In the genomic region with DNA sequence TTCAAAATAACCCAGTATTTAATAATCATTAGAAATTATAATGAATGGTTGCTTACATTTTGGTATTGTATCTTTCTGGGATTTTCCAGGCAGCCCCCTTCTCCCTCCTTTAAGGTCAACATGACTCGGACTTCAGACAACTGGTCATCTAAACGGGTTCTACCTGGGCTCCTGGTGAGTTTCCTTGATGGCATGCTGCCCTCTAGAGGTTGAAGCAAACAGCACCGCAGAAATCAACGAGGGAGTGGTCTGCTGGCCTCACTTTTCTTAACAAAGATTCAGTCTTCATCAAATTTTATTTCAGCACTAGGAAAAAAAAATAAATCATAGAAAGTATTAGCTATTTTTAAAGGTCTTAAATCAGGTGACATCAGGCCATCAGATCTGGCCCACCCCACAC, we compare ENCODE assay signal across 11 mouse cellular contexts. TPM values are rescaled to one million over a fixed set of nuclear protein-coding genes. Genes with fewer than 3 reads are reported as not detected.
A peak's percentile ranks its signal among the peaks of the same experiment; 100 is the strongest.
DNase-seq lines count a peak whose midpoint lies in the region; ATAC-seq and TF ChIP-seq lines count a peak whose summit lies in the region.
"Had no signal": no experiment of that assay in that cellular context is flagged by ENCODE, and none has a peak within 500 bp of the region (broad histone marks: within the 10 kb centered on the region; RNA-seq: fewer than 3 reads in every experiment).

No protein-coding gene starts in this region.

- H3K9me3 ChIP-seq in lung, postnatal 0 days (ENCODE audit: low read length) = no peaks in the 10 kb centered on the region
- no peaks in the 10 kb centered on the region for H3K9me3 ChIP-seq in intestine, embryonic 15.5 days

- H3K4me1 ChIP-seq in lung, postnatal 0 days (ENCODE audit: insufficient read depth, low read depth, low read length) = no peaks in the 10 kb centered on the region
- no peaks in the 10 kb centered on the region for H3K4me1 ChIP-seq in intestine, embryonic 15.5 days (replicated peaks)

- H3K27me3 ChIP-seq in lung, postnatal 0 days (replicated peaks; ENCODE audit: insufficient read depth, low read length) = no peaks in the 10 kb centered on the region
- peaks cover 4% of the 10 kb centered on the region; the same call in 1 of the 2 replicates for H3K27me3 ChIP-seq in intestine, embryonic 15.5 days (replicated peaks)

- WGBS in lung, postnatal 0 days = 11% methylated on average over 4 of the region's 4 CpGs
- 9% methylated on average over 4 of the region's 4 CpGs for WGBS in intestine, embryonic 15.5 days

- no peaks in the 10 kb centered on the region for H3K36me3 ChIP-seq in lung, postnatal 0 days (ENCODE audit: insufficient read depth, low read length)
- no peaks in the 10 kb centered on the region for H3K36me3 ChIP-seq in intestine, embryonic 15.5 days

- peak; percentile 85 for TF ChIP-seq CTCF in layer of hippocampus, adult 2 months (conservative IDR thresholded peaks at IDR 0.05)
- TF ChIP-seq CTCF in lung, postnatal 0 days (IDR thresholded peaks at IDR 0.05) = peak; percentile 66

- H3K4me2 ChIP-seq in lung, postnatal 0 days (replicated peaks; ENCODE audit: low read depth, low read length) = no peak overlapping the region
- no peak overlapping the region for H3K4me2 ChIP-seq in intestine, embryonic 15.5 days (replicated peaks)

- DNase-seq in cerebellum, postnatal 10 days = peak; percentile 49 to 61
- peak in 1 of 2 experiments; percentile 32 for DNase-seq in layer of hippocampus, adult 2 months (ENCODE audit: low spot score in 2 of 2)
- DNase-seq in layer of hippocampus, postnatal 14 days (ENCODE audit: low spot score in 2 of 2) = no peak
- DNase-seq in NIH3T3 (ENCODE audit: low read depth) = peak; percentile 39
- peak; percentile 40 for DNase-seq in lung, postnatal 0 days (ENCODE audit: low spot score)
- DNase-seq in layer of hippocampus, postnatal 36 days = no peak

- H3K9ac ChIP-seq in lung, postnatal 0 days (replicated peaks; ENCODE audit: low read depth) = no peak overlapping the region
- H3K9ac ChIP-seq in intestine, embryonic 15.5 days = no peak overlapping the region

- H3K27ac ChIP-seq in layer of hippocampus, adult 2 months = no peak overlapping the region
- H3K27ac ChIP-seq in lung, postnatal 0 days (ENCODE audit: low read length) = no peak overlapping the region
- no peak overlapping the region for H3K27ac ChIP-seq in intestine, embryonic 15.5 days

- ATAC-seq in cerebellum, adult (ENCODE audit: insufficient number of reproducible peaks, low FRiP score, low TSS enrichment) = no peak
- no peak for ATAC-seq in lung, postnatal 0 days
- no peak for ATAC-seq in intestine, embryonic 15.5 days

- no peak for TF ChIP-seq EP300 in lung, postnatal 0 days (IDR thresholded peaks at IDR 0.05)

- no peak overlapping the region for H3K4me3 ChIP-seq in layer of hippocampus, adult 2 months
- no peak overlapping the region for H3K4me3 ChIP-seq in lung, postnatal 0 days (ENCODE audit: low read depth, low read length)
- no peak overlapping the region for H3K4me3 ChIP-seq in intestine, embryonic 15.5 days (replicated peaks)

RNA-seq across cellular contexts. Expression of gene Nkx2-9, which starts 21.4 kb away (rescaled TPM):
- total RNA-seq in layer of hippocampus, adult 2 months (2021) = not detected
- total RNA-seq in layer of hippocampus, postnatal 14 days (2021) = not detected
- not detected in 2 replicates for polyA plus RNA-seq in lung, postnatal 0 days (2015; fragmentation: Nextera tagmentation; extraction: Ambion mirVana)
- total RNA-seq in layer of hippocampus, postnatal 36 days (2021) = not detected
- polyA plus RNA-seq in intestine, embryonic 15.5 days (2015; fragmentation: Nextera tagmentation; extraction: Ambion mirVana) = not detected in 2 replicates
- polyA plus RNA-seq: embryonic facial prominence, embryonic 14.5 days; heart, embryonic 16.5 days; stomach, embryonic 16.5 days had no signal

RNA-seq across cellular contexts. Expression of gene Nkx2-1, which starts 55.0 kb away (rescaled TPM):
- total RNA-seq in layer of hippocampus, adult 2 months (2021) = under 1 TPM; 0.52 to 0.54 TPM
- under 1 TPM; 0.62 to 0.76 TPM for total RNA-seq in layer of hippocampus, postnatal 14 days (2021)
- polyA plus RNA-seq in lung, postnatal 0 days (2015; fragmentation: Nextera tagmentation; extraction: Ambion mirVana) = 62.7 and 68.7 TPM in 2 replicates
- under 1 TPM; 0.23 to 0.65 TPM for total RNA-seq in layer of hippocampus, postnatal 36 days (2021)
- not detected in 2 replicates for polyA plus RNA-seq in intestine, embryonic 15.5 days (2015; fragmentation: Nextera tagmentation; extraction: Ambion mirVana)
- polyA plus RNA-seq: stomach, embryonic 16.5 days had no signal

Comparison
In these comparisons a context has a peak if more than half of its experiments do, and no peak if none do; other contexts are left out.
1. DNase-seq: peak in cerebellum, postnatal 10 days (2 of 2), NIH3T3 (single experiment) and lung, postnatal 0 days (single experiment); none in layer of hippocampus, postnatal 14 days (0 of 2) and layer of hippocampus, postnatal 36 days (0 of 2).